Mouse (Mus musculus): ENCODE results near the gene Cntnap3.
"Not testable (repeated sequence)": the region's sequence is repeated elsewhere in the genome, so short reads cannot be mapped to it uniquely, and the experiment has no call there.

The Cntnap3 gene

DNA sequence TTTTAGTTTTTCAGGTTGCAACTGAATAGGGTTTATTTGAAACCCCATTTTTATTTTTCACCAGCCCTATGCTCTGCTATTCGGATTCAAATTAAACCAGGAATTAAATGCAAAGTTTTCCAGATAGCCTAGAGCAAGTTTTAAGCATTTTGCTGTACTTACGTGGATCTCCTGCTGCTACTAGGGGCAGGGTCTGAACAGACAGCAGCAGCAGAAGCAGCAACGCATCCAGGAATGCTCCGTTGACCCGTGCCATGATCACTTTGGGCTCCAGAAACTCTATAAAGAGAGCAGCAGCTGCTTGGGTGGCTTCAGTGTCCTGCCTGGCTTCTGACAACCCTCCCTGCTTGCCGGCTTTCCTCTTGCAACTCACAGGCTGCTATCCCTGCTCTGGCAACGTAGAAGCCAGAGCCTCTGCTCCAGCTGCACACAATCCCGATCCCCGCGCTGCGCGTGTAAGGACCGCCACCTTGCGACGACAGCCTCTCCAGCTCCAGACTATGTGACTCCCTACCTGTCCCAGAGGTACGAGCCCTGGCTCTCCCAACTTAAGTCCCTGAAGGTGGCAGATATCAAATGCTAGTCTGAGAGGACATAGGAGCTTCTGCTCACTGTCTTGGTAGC is at the start of gene Cntnap3:
Gene Cntnap3 (minus strand): TSS at position 371 of the 624 bp plus-strand sequence.
- DNase-seq (ENCODE audit: low spot score): peak; percentile 3

DNA sequence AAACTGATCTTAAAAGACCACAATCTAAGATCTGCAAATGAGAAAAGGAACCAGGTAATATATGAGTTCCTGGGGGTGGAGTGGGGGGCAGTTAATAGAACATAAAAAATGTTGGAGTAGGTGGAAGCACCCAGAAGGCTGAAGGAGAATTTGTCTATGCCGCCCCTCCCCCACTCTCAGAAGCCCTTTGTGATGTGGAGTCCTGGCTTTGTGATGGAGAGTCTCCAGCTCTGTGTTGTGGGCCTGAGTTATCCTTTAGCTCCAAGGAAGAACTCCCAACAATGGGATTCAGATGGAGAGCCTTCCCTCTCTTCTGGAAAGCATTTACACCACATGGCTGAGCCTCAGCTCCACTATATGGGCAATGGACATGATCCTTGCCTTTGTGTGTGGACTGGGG is 13.4 kb upstream of the Cntnap3 start, which contains the start of gene Spata31:
Gene Spata31 (plus strand): TSS at position 216 of the 400 bp plus-strand sequence.
- no peak for DNase-seq (ENCODE audit: low spot score)

DNA sequence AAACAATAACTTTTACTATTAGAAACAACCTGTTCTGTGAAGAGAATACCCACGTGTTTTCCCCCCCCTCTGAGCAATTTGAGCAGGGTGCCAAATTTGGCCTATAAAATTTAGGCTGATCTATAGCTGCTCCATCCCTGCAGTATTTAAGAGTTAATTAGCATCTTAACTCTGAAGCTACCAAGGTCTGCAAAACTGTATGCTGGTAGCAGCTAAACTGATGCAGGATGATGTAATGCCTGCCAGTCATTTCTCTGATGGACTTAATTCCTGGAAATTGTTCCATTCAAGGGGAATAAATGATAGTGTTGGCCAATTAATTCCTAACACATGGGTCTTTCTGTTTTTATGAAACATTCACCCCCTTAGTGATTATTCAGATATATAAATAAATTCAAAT is 623 bp downstream of the Cntnap3 start:
- no peak for DNase-seq (ENCODE audit: low spot score)

- DNase-seq (ENCODE audit: low spot score): no peak
These were observed 38.4 kb downstream of the Cntnap3 start for GRCm38 (mm10) chr13:64865397-64865796.

DNA sequence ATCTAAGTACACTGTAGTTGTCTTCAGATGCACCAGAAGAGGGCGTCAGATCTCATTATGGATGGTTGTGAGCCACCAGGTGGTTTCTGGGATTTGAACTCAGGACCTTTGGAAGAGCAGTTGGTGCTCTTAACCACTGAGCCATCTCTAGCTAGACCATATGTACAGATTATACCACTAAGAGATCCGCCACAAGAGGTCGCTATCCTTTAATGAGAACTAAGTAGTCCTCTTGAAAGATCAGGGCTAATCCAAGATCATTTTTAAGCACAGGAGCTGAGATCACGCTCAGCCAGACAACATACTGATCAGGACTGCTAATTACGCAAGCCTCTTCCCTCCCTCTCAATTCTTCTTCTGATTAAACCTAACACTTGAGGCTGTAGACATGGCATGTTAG is 78.9 kb downstream of the Cntnap3 start:
- DNase-seq (ENCODE audit: low spot score): not testable (repeated sequence)

- no peak for DNase-seq (ENCODE audit: low spot score)
These were observed 158.4 kb downstream of the Cntnap3 start for GRCm38 (mm10) chr13:64745383-64745782.

- DNase-seq (ENCODE audit: low spot score): no peak
These were observed 171.5 kb downstream of the Cntnap3 start for GRCm38 (mm10) chr13:64732244-64732643.

DNA sequence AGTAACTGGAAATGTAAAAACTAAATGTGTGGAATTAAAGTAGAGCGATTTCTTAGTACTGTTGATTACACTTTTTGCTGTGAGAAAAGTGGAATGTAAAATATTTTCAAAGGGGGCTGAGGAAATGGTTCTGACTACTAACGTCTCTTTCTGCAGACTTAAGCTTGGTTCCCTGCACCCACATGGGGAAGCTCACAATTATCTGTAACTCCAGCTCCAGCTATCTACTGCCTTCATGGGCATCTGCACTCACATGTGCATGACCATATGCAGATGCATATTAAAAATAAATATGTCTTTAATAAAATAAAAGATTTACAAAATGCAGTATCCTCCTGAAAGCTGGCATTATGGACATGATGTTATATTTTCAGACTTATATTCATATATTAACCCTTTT is 187.0 kb downstream of the Cntnap3 start:
- no peak for DNase-seq (ENCODE audit: low spot score)

- DNase-seq (ENCODE audit: low spot score): no peak
These were observed 211.3 kb downstream of the Cntnap3 start for GRCm38 (mm10) chr13:64692463-64692862.
